Mouse (Mus musculus) lung, postnatal 36 days (tissue): ENCODE results near the gene Vps13a.
A peak's percentile ranks its signal among the peaks of the same experiment; 100 is the strongest.

Experiments
- DNase-seq: peaks from one replicate; pipeline ENCODE4 v3.0.0; 2022; ENCODE audit warnings: mixed read lengths

Gene Vps13a

DNA sequence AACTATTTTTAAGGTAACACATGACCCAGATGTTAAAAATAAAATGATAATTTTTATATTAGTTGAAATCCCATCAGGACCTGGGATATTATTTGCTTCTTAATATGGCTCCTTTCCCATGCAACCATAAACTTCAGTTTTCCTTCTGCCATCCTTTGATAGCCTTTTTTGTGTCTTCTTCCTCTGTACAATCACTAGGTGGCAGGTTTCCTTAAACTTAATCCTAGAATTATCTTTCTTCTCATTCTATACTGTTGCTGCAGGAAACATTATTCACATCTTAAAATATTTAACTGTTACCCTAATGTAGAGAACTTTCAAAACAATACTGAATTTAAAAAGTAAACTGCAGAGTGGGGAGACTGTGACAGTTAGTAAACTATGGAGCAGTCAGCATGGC lies 24.9 kb downstream of the Vps13a start:
- no peak for DNase-seq

GRCm38 (mm10) chr19:16755226-16755625 lies 25.5 kb downstream of the Vps13a start:
- no peak for DNase-seq

DNA sequence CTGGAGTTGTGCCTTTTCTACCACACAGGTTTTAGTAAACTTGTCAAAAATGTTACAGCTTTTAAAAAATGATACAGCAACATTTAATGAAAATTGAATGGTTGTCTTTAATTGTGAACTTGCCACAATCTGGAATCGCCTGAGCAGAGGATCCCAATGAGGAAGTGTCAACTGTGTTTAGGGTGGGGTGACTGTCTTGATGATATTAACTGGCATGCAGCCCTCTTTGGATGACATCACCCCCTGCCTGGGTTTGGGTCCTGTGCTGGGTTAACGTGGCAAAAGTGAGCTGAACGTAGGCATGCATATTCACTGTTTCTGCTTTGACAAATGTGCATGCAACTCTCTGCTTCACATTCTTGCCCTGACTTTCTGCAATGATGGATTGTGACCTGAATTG lies 27.6 kb downstream of the Vps13a start:
- DNase-seq: peak; percentile 12

- DNase-seq: no peak
Observed at GRCm38 (mm10) chr19:16736854-16737253, 43.9 kb downstream of the Vps13a start.

GRCm38 (mm10) chr19:16728729-16729128 lies 52.0 kb downstream of the Vps13a start:
- DNase-seq: no peak

DNA sequence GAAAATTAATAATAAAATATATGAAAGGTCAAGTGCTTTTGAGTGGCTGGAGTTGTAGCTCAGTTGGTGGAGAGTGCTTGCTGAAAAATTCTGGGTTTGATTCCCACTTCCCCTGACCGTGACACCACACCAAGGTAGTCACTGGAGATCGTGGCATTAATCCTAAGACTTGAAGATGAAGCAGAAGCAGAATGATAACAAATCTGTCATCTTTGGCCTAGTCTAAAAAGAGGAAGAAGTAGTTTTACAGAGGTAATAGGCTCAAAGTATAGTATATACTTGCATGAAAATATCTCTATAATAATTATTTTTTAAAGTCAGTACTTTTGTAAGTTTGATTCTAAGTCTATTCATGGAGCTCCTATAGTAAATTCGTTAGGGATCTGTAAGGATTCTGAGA lies 65.5 kb downstream of the Vps13a start:
- DNase-seq: no peak

DNA sequence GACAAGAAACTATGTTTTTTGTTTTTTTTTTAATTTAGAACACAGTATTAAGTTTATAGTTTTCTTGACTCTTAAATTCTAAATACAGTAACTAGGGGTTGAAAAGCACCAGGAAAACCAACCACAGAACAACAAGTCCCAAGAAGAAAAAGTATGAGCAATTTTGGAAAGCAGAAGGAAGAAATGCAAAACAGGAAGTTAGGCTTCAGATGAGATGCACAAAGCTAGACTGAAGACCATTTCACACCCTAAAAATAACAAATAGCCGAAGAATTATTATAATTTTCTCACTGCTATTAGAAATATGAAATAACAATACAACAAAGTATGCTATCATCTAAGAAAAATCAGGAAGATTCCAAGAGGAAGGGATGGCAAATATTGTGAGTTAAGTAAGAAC lies 78.9 kb downstream of the Vps13a start:
- DNase-seq: no peak

- DNase-seq: no peak
Observed at GRCm38 (mm10) chr19:16684922-16685321, 95.8 kb downstream of the Vps13a start.

GRCm38 (mm10) chr19:16684210-16684609 lies 96.5 kb downstream of the Vps13a start:
- DNase-seq: no peak

DNA sequence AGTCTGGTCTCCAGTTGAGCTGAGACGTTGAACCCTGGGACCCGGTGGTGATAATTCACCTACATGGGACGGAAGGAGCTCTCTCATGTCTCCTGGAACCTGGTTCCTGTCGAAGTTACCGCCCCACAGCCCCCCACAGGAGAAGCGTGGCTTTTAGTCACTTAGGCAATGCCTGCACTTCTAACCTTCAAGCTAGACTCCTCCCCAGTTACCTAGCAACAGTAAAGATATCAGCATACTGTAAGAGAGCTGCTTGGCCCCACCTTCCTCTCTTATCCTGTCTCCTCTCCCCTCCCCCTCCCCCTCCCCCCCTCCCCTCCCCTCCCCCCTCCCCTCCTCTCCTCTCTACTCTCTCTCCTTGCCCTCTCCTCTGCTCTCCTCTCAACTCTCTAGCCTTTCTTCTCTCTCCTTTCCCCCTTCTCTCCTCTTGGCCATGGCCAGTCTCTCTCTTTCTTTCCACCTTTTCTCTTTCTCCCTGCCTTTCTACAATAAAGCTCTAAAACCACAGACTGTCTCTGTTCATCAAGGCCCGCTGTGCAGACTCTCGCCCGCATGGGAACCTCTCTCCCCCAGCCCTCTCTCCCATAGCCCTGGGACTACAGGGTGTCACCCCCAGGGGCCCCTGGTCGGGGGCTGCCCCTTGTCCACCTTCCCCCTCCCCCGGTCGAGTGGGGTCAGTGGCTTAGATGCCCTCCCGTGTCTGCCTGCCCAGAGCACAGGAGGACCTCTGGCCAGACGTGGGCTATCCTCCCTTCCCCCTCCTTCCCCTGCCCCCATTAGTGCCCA lies 154.9 kb downstream of the Vps13a start:
- DNase-seq: peak; percentile 28

DNA sequence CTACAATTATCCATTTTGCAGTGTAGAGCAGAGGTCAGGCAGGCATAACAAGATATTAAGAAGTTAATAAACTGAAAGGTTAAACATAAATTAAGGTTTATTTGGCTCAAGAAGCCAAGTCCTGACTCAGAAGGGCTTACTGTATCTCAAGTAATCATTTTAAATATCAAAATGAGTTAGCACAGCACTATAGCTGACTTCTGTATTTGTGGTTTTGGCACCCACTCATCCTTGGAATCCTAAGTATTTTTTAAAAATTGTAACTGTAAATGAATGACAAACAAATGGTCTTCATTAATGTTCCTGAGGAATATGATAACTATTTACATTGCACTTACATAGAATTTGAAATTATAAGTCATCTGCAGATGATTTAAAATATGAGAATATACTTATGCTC lies 155.7 kb downstream of the Vps13a start:
- DNase-seq: no peak

DNA sequence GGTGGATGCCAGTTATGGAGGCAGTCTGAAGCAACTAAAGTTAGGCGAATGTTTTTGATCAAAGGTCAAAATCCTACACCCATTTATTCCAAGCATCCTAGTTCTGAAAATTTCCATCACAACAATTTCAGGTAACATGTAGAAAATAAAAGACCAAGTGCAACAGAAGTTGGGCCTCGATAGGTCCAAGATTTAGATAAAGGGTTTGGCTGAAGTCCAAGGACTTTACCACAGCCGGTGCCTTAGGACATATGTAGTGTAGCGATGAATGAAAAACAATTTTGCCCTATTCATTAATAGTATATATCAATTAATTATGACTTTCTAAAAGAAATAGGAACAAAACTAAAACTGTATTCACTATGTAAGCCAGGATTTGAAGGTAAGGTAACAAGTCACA lies 157.6 kb downstream of the Vps13a start:
- DNase-seq: no peak

- peak; percentile 33 for DNase-seq
Observed at GRCm38 (mm10) chr19:16607634-16608033, 173.1 kb downstream of the Vps13a start.

- no peak for DNase-seq
Observed at GRCm38 (mm10) chr19:16602026-16602425, 178.7 kb downstream of the Vps13a start.

DNA sequence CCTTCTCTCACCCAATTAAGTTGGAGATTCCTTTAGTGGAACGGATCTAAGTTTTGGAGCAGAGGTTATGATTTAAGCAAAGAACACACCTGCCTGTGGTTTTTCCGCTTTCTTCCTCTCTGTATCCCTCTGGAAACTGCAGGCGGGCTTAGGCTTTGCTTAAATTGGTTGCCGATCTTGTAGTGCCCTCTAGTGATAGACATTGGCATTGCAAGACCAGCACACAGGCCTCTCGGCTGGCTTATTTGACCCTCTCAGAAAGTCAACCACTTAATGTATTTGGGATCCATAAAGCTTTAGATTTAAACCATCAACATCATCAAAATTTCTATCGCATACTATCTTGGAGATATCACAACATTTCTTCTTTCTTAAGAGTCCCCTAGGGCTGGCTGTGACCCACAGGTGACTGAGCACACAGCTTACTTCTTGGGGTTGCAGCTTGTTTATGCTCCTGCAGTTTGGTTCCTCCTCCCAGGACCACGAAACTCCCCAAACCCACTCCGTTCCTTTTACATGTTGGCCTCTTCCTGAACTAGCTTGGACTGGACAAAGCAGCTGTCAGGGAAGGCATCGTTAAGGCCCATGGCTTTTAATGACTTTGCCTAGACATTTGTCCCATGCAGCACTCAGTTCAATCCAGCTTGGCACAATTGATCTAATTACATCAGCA lies 181.3 kb downstream of the Vps13a start:
- peak; percentile 91 for DNase-seq

DNA sequence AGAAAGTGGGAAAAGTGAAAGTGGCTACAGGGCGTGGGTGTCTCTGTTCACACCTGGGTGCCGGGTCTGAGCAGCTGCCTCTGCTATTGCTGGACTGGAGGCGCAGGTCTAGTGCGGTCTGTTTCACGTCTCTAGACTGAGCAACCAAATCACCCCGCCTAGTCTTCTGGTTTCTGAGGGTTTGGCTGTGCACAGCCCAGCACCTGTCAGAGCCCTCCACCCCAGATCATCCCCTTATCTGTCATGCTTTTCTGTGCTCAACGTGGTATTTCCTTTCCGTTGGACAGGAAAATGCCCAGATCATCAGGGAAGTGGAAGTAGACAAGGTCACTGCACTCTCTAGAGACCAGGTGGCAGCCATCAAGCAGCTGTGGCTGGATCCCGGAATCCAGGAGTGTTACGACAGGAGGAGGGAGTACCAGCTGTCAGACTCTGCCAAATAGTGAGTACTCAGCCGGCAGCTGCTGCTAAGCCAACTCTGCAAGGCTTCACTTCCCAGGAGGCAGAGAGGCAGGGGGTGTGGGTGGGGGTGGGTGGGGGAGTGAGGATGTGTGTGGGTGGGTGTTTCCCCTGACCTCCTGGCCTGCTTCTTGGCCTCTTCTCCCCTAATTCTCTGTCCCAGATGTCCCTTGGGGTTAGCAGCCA lies 182.0 kb downstream of the Vps13a start:
- peak; percentile 52 for DNase-seq

DNA sequence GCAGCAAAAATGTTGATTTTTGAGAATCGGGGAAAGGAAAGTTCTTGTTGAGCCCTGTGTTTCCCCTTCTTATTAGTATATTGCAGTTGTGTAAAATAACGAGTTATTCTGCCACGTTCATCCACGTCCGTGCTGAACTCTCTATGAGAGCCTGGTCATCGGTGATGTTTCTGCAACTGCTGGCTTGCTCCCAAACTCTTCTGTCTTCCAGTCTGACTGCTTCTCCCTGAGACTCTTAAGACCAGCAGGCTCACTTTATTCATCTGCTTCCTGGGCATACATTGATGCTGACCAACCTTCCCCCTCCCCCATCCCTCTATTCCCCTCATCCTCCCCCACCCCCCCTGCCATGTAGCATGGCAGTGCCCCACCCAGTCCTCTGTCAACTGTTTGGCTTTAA lies 183.5 kb downstream of the Vps13a start:
- no peak for DNase-seq

- no peak for DNase-seq
Observed at GRCm38 (mm10) chr19:16593975-16594317, 186.8 kb downstream of the Vps13a start.

- DNase-seq: no peak
Observed at GRCm38 (mm10) chr19:16593256-16593974, 187.3 kb downstream of the Vps13a start.

GRCm38 (mm10) chr19:16585379-16585778 lies 195.4 kb downstream of the Vps13a start:
- peak; percentile 79 for DNase-seq

- no peak for DNase-seq
Observed at GRCm38 (mm10) chr19:16584546-16584945, 196.2 kb downstream of the Vps13a start.

DNA sequence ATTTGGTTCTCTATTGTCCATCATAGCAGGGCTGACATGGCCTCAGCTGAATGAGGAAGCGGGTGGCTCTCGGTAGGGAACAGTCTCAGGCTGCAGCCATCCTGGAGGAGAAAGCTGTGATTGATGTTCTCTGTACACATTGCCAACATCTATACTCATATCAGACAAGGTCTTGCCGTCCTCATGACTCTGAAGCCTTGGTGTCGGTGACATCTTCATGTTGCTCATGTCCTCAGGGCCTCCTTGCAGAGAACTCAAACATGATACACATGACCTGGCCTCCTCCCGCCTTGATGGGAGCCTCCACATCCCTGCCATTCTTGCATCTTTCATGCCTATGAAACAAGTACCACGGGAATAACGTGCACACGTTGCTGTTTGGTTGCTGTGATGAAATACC lies 200.2 kb downstream of the Vps13a start:
- DNase-seq: no peak

DNA sequence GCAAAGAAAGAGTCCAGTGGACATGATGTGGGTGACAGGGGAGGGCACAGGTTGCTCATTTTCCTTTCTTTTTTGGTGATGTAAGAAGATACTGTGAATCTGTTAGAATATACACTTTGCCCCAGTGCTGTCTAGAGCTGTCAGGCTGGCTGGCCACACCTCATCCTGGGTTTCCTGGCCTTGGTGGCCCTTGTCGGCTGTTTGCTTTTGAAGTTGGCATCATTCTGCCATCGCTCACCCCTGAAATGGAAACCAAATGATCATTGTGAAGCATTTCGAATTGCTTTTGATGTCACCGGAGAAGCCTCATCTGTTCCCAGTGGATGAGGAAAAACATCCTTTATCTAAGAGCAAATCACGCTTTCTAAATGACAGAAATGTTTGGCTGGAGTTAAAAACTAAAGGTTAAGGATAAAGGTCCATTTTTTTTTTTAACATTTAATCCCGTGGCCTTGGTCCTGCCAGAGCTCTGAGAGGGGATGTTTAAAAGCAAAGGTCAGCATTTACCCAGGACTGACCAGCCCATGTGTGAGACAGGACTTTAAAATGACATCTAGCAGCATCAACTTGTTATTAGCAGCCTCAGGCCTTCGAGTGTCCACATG lies 201.0 kb downstream of the Vps13a start:
- no peak for DNase-seq
